Mouse (Mus musculus) forebrain, postnatal 0 days (tissue): ENCODE measurements around the gene Tollip. TPM values are rescaled to one million over a fixed set of nuclear protein-coding genes. Genes with fewer than 3 reads are reported as not detected.

Experiments used
- ATAC-seq: fragments of 200-750 bp; cut with Nextera tagmentation; 2 replicates; pipeline ENCODE4 v1.8.0; 2017; ENCODE audit warnings: mild to moderate bottlenecking, moderate library complexity
- DNase-seq: peaks from one replicate; pipeline ENCODE4 v3.0.0-alpha.2; 2015
- H3K27ac ChIP-seq: fragments of 300-500 bp; sonication (generic); 2 replicates; pipeline ENCODE4 v1.5.1; 2014; ENCODE audit warnings: low read depth, mild to moderate bottlenecking, antibody characterized with exemption, low read length, moderate library complexity, mixed read lengths
- H3K27me3 ChIP-seq: fragments of 300-500 bp; sonication (generic); 2 replicates; pipeline ENCODE4 v1.6.1; 2014; ENCODE audit warnings: mild to moderate bottlenecking, low read length, mixed read lengths; ENCODE audit not compliant: insufficient read depth
- H3K36me3 ChIP-seq: fragments of 300-500 bp; sonication (generic); 2 replicates; pipeline ENCODE4 v1.6.1; 2014; ENCODE audit warnings: mild to moderate bottlenecking, moderate library complexity; ENCODE audit not compliant: insufficient read depth
- H3K4me1 ChIP-seq: fragments of 300-500 bp; sonication (generic); 2 replicates; pipeline ENCODE4 v1.6.1; 2014; ENCODE audit warnings: antibody characterized with exemption; ENCODE audit not compliant: insufficient read depth
- H3K4me2 ChIP-seq: fragments of 300-500 bp; sonication (generic); 2 replicates; pipeline ENCODE4 v1.6.1; 2014; ENCODE audit warnings: low read depth, mild to moderate bottlenecking, moderate library complexity
- H3K4me3 ChIP-seq: fragments of 300-500 bp; sonication (generic); 2 replicates; pipeline ENCODE4 v1.5.1; 2014; ENCODE audit warnings: low read depth, low read length, mixed read lengths
- H3K9ac ChIP-seq: fragments of 300-500 bp; sonication (generic); 2 replicates; pipeline ENCODE4 v1.6.1; 2014; ENCODE audit warnings: mild to moderate bottlenecking
- H3K9me3 ChIP-seq: fragments of 300-500 bp; sonication (generic); 2 replicates; pipeline ENCODE4 v1.6.1; 2016; ENCODE audit warnings: low read length
- CTCF ChIP-seq: sonication (generic); IDR thresholded peaks from 2 replicates; pipeline ENCODE4 v1.5.1; 2016; ENCODE audit warnings: antibody characterized with exemption, control low read depth, low read depth
- WGBS: fragments of 180-500 bp; shearing (Covaris S2); extraction: QIAGEN DNeasy Blood & Tissue Kit; methylation state at CpG from one replicate; pipeline ENCODE4 v1.1.7; 2014; 5-methylcytosine and 5-hydroxymethylcytosine counted together
- polyA plus RNA-seq: library from polyadenylated mRNA; unstranded; fragments of >200 nt; fragmentation: Nextera tagmentation; extraction: Ambion mirVana; gene quantifications from 2 replicates; pipeline ENCODE4 v1.2.1, GENCODE M21; 2015
- total RNA-seq: library from RNA; depleted of rRNA; stranded (reverse); fragments of >200 nt; gene quantifications from 2 replicates; pipeline ENCODE4 v1.2.3, GENCODE M21; 2014

Tollip gene
- total and polyA plus RNA-seq, 2 experiments from 2014 or later, result 78.3 to 89.8 TPM

DNA sequence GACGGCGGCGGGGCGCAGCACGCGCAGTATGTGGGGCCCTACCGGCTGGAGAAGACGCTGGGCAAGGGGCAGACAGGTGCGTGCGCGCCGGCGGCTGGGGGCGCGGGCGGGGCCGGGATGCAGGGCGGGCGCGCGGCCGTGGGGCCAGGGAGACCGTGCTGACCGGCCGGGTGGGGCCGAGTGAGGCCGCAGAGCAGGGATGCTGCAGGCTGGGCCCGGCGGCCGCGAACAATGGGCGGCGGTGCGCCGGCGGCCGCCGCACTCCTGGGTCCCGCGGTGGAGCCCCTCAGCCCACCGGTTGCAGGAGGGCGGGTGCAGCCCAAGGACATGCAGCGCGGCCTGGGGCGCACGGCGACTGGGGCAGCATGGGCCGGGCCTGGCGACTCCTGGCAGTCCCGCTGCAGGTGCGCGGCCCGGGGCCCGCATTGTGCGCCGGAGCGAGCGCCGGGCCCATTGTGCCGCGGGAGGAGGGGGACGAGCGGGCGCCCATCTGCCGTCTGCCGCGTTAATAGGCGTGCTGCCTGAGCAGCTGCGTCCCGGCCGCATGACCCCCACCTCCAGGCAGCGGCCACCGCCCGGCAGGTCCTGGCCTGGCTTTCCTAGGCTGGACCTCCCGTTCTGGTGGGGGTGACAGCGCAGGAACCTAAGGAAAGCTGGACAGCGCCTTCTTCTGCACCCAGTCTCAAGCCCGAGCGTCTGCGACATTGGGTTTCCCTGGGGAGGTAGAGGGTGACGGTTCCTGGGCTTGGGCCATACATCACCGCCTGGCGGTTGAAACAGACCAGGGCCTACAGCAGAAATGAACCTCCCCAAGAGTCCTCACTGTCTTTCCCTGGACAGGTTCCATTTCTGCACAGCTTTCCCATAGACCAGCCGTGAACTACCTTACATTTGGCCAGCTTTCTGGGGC, 32.1 kb upstream of the Tollip start:
- H3K4me1 ChIP-seq, result peaks cover 37% of the 10 kb centered on the region
- peak overlapping the region; percentile 87 for H3K4me3 ChIP-seq
- H3K36me3 ChIP-seq, result no peaks in the 10 kb centered on the region
- WGBS, result 3% methylated on average over 81 of the region's 84 CpGs
- peak; percentile 78 for DNase-seq
- H3K4me2 ChIP-seq, result peak overlapping the region; percentile 55
- peak overlapping the region; percentile 96 for H3K9ac ChIP-seq
- no peaks in the 10 kb centered on the region for H3K9me3 ChIP-seq
- H3K27ac ChIP-seq, result peak overlapping the region; percentile 94
- ATAC-seq, result peak; percentile 10; the same call in 1 of the 2 replicates
- peak; percentile 68 for TF ChIP-seq CTCF
- no peaks in the 10 kb centered on the region for H3K27me3 ChIP-seq

DNA sequence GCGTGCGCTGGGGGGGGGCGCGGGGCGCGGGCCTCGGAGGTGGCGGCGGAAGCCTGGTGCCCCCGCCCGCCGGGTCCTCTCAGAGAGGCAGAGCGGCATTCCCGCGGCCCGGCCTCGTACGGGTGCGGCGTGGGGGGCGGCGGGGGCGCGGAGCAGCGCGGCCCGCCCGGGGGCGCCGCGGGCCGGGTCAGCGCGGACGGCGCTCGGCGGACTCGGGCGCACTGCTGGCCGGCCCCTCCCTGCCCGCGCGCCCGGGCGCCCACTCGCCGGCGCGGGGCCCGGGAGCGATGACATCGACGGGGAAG, 31.4 kb upstream of the Tollip start:
- whole genome bisulfite sequencing, result 0% methylated on average over 29 of the region's 54 CpGs
- no peak for TF ChIP-seq CTCF
- Histone ChIP-seq H3K4me1 (peaks cover 36% of the 10 kb centered on the region), H3K4me2 (peak overlapping the region; percentile 55), H3K27me3 (no peaks in the 10 kb centered on the region), H3K4me3 (peak overlapping the region; percentile 87), H3K36me3 (no peaks in the 10 kb centered on the region), H3K27ac (peak overlapping the region; percentile 94), H3K9ac (peak overlapping the region; percentile 96), H3K9me3 (no peaks in the 10 kb centered on the region)
- no peak; the same call in 1 of the 2 replicates for ATAC-seq
- no peak for DNase-seq

DNA sequence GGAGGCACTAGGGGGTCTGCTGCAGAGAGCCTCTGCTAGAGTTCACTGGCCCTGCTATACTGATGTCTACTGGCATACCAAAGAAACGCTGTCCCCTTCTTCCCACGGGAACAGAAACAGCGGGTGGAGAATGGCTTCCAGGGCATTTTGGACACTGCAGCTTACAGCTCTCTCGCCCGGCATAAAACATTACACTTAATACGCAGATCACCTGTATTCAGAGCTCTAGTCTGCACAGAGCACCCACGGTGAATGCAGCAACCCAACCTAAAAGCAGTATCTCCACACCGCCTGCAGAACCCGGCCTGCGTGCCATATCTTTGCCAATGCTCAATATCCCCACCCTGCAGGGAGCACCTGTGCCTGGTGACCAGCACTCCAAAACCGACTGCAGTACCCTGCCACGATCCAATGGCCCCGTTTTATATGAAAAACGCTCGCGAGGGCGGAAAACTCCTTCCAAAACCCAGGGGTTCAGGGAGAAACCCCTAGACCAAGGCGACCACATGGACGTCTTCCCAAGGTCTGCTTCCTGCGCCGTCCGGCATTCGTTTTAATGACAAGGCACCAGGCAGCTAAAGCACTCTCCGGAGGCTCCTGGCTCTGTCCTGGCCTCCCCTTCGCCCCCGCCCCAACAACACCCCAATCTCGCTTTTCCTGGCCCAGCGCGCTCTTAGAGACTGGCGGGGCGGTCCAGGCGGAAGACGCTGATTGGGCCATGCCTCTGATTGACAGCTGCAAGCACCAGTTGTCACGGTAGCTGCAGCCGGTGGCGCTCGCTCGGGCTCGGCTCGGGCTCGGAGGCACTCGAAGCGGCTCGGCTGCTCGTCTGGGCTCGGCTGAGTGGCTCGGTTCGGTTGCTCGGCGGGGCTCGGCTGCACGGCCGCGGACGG, 30.8 kb upstream of the Tollip start, which contains the start of gene Brsk2:
Gene Brsk2 (plus strand): TSS at position 846 of the 893 bp plus-strand sequence.
- H3K9ac ChIP-seq, result peak within 1 kb of the TSS; percentile 96
- peak; percentile 98 for DNase-seq
- peak within 1 kb of the TSS; percentile 94 for H3K27ac ChIP-seq
- TF ChIP-seq CTCF, result no peak
- H3K4me1 ChIP-seq, result peaks cover 30% of the 10 kb centered on the region
- no peaks in the 10 kb centered on the region for H3K27me3 ChIP-seq
- H3K4me3 ChIP-seq, result peak within 1 kb of the TSS; percentile 87
- no peaks in the 10 kb centered on the region for H3K9me3 ChIP-seq
- ATAC-seq, result peak; percentile 96
- H3K4me2 ChIP-seq, result peak within 1 kb of the TSS; percentile 72
- WGBS, result 2% methylated on average over 55 of the region's 55 CpGs
- H3K36me3 ChIP-seq, result no peaks in the 10 kb centered on the region

DNA sequence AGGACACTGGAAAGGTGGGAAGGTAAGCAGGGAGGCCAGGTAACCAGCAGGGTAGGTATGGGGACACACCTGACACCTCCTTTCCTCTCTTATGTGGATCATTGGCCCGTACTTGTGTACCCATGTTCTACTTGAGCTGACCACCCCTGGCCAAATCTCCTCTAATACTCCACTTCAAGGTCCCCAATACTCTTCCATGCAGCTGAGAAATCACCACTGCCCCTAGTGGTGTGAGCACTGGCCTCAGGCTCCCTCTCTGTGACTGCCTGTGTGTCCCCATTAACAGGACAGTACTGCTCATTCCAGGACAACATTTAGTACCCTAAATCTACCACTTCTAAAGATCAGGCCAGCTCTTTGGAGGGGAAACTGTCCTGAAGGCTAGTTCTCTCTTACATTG, 29.7 kb upstream of the Tollip start:
- 89% methylated on average over 1 of the region's 1 CpGs for WGBS
- no peak overlapping the region for H3K9ac ChIP-seq
- DNase-seq, result no peak
- H3K27me3 ChIP-seq, result no peaks in the 10 kb centered on the region
- peak; percentile 50 for TF ChIP-seq CTCF
- 0 out of 2 replicates have a peak overlapping the region, but pooled peaks have one; percentile 72 for H3K4me2 ChIP-seq
- ATAC-seq, result no peak
- no peak overlapping the region for H3K4me3 ChIP-seq
- H3K9me3 ChIP-seq, result no peaks in the 10 kb centered on the region
- no peaks in the 10 kb centered on the region for H3K36me3 ChIP-seq
- no peak overlapping the region for H3K27ac ChIP-seq
- H3K4me1 ChIP-seq, result peaks cover 29% of the 10 kb centered on the region

DNA sequence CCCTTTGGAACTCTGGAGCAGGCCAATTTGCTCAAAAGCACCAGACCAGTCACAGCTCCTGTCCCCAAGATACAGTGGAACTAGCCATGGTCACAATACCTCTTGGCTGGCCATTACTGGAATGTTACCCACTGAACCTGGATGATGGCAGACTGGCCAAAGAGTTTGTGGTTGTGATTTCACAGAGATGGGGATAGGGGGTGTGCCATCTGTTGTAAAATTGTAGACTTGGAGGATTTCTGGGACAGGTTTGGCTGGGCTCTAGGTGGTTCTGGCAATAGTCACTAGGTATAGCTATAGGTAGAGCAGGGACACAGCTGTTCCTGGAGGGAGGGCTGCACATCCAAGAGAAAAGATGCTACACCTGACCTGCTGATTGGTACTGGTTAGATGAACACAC, 29.2 kb upstream of the Tollip start:
- peaks cover 29% of the 10 kb centered on the region for H3K4me1 ChIP-seq

DNA sequence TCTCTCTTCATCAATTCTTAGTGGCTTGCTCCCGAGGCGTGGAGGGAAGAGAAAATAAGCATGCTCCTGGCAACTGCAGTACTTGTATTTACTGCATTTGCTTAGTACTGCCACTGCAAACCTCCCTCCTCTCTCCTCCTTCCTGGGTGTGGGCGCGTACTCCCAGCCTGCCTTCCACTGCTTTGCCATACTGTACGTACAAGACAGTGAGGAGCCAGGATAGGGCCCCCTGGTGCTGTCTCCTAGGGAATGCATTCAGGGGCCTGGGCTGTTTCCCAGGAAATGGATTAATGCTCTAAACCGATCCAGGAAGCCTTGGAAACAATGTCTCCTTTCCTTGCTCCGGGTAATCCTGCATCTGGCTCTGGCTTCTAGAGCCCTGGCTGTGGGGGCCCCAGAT, 27.6 kb upstream of the Tollip start:
- peak; percentile 59 for TF ChIP-seq CTCF
- Histone ChIP-seq H3K4me1 (peaks cover 20% of the 10 kb centered on the region), H3K4me3 (peak overlapping the region; percentile 2; the same call in 1 of the 2 replicates), H3K27ac (peak overlapping the region; percentile 57), H3K9me3 (no peaks in the 10 kb centered on the region), H3K4me2 (peak overlapping the region; percentile 14), H3K36me3 (no peaks in the 10 kb centered on the region), H3K9ac (no peak overlapping the region), H3K27me3 (no peaks in the 10 kb centered on the region)
- 3% methylated on average over 7 of the region's 7 CpGs for WGBS
- ATAC-seq, result peak; percentile 55
- DNase-seq, result peak; percentile 84

More for the DNA sequence above, 29.2 kb upstream of the Tollip start:
- no peak for DNase-seq
- no peaks in the 10 kb centered on the region for H3K27me3 ChIP-seq
- no peak for ATAC-seq
- H3K36me3 ChIP-seq, result no peaks in the 10 kb centered on the region
- H3K27ac ChIP-seq, result no peak overlapping the region
- no peak overlapping the region for H3K4me3 ChIP-seq
- H3K9me3 ChIP-seq, result no peaks in the 10 kb centered on the region
- no peak overlapping the region for H3K9ac ChIP-seq
- TF ChIP-seq CTCF, result no peak
- H3K4me2 ChIP-seq, result no peak overlapping the region
